Mouse (Mus musculus): ENCODE data around the gene Wipf2. TPM values are rescaled to one million over a fixed set of nuclear protein-coding genes. Genes with fewer than 3 reads are reported as not detected.
A peak's percentile ranks its signal among the peaks of the same experiment; 100 is the strongest.
"Not testable (repeated sequence)": the region's sequence is repeated elsewhere in the genome, so short reads cannot be mapped to it uniquely, and the experiment has no call there.

The Wipf2 gene
- polyA plus RNA-seq, 1 experiment: 14.0 TPM

DNA sequence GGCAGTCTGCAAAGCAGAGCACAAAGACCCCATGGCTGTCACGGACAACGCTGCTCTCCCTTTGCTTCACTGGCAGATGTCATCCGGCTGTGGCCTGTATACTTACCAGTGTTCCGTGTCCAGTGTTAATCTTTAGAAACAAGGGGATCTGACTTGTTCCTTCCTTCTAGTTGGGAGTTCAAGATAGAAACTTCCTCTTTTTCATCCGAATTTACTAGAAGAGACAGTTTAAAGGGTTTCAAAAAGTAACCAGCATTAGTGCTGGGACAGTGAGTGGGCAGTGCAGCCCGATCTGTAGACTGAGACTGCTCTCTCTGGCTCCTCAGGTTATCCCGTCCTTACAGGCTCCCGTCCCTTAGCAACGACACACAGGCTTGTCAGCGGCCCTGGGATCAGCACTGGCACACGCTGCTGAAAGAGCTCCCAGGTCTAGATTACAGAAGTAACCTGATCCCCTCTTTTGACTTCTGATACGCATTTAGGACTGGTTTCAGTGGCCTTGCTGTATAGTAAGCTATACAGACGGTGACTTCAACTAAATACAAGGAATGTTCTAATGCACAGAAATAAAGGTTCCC is 54.1 kb downstream of the Wipf2 start:
- H3K4me1 ChIP-seq (ENCODE audit: control insufficient read depth, insufficient read depth, low read length): peaks cover 2% of the 10 kb centered on the region; the same call in 1 of the 2 replicates
- WGBS: 76% methylated on average over 13 of the region's 13 CpGs
- no peak for TF ChIP-seq CTCF (IDR thresholded peaks at IDR 0.05; ENCODE audit: insufficient read depth, low read length)
- no peak for DNase-seq
- no peak overlapping the region for H3K4me3 ChIP-seq (replicated peaks; ENCODE audit: extremely low read depth, low read depth, low read length)

DNA sequence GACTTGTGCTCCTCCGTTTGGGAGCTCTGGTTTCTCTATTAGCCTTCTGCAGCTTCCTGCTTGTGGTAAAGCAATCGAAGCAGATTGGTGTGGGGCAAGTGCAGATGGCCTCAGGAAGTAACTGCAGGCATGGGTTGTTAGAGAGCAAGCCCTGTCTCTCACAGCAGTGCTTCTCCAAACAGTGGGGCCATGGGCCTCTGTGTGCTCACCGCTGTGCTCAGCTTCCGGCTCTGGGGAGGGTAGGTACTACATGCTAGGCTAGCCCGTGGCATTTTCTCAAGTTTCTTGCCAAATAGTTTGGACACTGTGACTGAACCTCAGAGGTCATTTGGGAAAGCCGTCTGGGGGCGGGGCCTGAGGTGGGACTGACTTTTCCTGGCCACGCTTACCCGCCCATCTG is 54.8 kb downstream of the Wipf2 start:
- no peak overlapping the region for H3K4me3 ChIP-seq (replicated peaks; ENCODE audit: extremely low read depth, low read depth, low read length)
- TF ChIP-seq POLR2A (IDR thresholded peaks at IDR 0.05; ENCODE audit: borderline replicate concordance, extremely low read depth, low read depth, low read length) (no peak), CTCF (IDR thresholded peaks at IDR 0.05; ENCODE audit: insufficient read depth, low read length) (no peak)
- DNase-seq: no peak
- peaks cover 8% of the 10 kb centered on the region; the same call in 1 of the 2 replicates for H3K4me1 ChIP-seq (ENCODE audit: control insufficient read depth, insufficient read depth, low read length)
- 44% methylated on average over 9 of the region's 9 CpGs for WGBS

DNA sequence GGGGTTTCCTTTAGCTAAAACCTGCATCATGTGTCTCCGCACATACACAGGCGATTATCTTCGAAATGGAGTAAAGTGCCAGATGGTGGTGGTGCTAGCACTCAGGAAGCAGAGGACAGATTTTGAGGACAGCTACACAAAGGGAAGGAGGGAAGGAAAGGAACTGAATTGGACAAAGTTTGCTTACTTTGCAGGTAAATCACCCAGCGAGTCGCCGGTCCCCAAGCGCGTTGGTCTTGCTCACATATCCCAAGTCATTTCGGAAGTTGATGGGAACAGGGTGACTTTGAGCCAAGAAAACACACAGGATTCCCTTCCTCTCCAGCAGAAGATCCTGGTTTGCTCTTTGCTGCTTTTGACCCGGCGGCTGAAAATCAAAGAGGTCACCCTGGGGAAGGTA is 55.6 kb downstream of the Wipf2 start:
- 91% methylated on average over 11 of the region's 11 CpGs for WGBS
- no peak for TF ChIP-seq POLR2A (IDR thresholded peaks at IDR 0.05; ENCODE audit: borderline replicate concordance, extremely low read depth, low read depth, low read length)
- no peak for TF ChIP-seq CTCF (IDR thresholded peaks at IDR 0.05; ENCODE audit: insufficient read depth, low read length)
- peaks cover 11% of the 10 kb centered on the region; the same call in 1 of the 2 replicates for H3K4me1 ChIP-seq (ENCODE audit: control insufficient read depth, insufficient read depth, low read length)
- DNase-seq: no peak
- H3K4me3 ChIP-seq (replicated peaks; ENCODE audit: extremely low read depth, low read depth, low read length): no peak overlapping the region

DNA sequence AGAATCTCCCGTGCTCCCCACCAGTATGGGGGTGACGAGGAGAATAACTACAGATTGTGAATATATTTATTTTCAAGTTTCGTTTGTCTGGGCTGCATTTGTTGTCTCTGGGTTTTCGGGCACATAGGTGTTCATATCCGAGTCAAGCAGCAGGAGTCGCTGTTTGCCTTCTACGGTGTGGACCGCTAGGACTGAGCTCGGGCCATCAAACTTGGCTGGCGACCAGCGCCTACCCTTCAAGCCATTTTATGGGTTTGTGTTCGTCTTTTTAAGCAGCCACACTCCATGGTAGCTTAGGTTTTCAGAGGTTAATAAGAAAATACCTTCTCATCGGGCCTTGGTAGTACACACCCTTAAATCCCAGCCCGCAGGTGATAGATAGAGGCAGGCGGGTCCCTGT is 58.4 kb downstream of the Wipf2 start:
- not testable (repeated sequence) for DNase-seq; H3K4me3 ChIP-seq (replicated peaks; ENCODE audit: extremely low read depth, low read depth, low read length)
- peak; percentile 64 for TF ChIP-seq CTCF (IDR thresholded peaks at IDR 0.05; ENCODE audit: insufficient read depth, low read length)
- WGBS: 40% methylated on average over 15 of the region's 15 CpGs
- peaks cover 27% of the 10 kb centered on the region for H3K4me1 ChIP-seq (ENCODE audit: control insufficient read depth, insufficient read depth, low read length)

DNA sequence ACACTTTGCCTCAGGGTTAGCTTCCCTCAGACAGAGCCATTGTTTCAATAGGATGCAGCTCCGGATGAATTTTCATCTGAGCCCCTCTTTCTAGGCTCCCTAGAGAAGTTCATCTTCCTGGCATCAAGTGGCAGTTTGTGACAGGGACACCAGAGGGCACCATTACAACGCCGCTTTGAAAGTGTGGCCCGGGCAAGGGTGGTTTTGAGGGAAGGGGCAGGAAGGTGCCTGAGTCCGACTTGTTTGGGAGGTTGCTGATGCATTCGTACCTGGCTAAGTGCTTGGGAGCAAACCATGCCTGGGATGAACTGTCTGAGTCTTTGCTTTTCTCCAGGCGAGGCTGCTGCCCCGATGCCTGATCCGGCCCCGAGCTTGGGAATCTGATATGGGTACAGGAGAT is 58.9 kb downstream of the Wipf2 start:
- WGBS: 37% methylated on average over 10 of the region's 10 CpGs
- peaks cover 27% of the 10 kb centered on the region for H3K4me1 ChIP-seq (ENCODE audit: control insufficient read depth, insufficient read depth, low read length)
- peak; percentile 70 for TF ChIP-seq CTCF (IDR thresholded peaks at IDR 0.05; ENCODE audit: insufficient read depth, low read length)
- not testable (repeated sequence) for DNase-seq; H3K4me3 ChIP-seq (replicated peaks; ENCODE audit: extremely low read depth, low read depth, low read length)

DNA sequence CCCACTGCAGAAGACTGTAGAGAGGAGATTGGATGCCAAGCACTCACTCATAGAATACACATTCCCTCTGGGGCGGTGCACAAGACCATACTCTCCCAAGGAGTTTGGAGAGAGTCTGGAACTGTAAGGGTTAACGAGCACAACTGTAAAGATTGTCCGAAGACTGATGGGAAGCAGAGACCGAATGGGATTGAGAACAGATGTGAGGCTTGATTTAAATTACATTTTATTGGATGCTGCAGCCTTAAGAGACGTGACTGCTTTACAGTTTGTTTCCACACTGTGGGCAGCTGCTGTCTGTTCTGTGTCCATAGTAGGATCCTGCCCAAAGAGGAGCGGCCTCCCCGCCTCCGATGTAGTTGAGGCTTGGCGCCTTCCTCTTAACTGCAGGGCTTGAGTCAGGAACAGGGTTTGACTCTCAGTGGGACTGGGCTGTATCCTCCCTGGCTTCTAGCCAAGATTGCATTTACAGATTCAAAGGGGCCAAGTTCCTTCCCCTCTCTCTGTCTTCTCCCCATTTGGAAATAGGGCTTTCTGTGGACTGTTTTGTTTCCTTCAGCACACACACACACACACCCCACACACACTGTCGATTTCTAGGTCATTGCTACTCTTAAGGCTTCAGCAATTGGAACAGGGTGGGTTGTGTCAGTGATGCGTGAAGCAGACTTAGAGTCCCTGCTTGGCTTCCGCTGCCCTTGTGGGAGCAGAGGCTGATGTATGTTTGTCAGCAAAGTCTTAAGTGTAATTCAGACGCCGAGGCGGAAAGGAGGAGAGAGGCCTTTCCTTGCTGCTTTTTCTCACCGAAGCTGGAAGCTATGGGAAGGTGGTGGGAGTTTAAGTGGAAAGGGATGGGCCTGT is 59.6 kb downstream of the Wipf2 start:
- WGBS: 45% methylated on average over 16 of the region's 16 CpGs
- peaks cover 31% of the 10 kb centered on the region for H3K4me1 ChIP-seq (ENCODE audit: control insufficient read depth, insufficient read depth, low read length)
- peak; percentile 7 for DNase-seq
- H3K4me3 ChIP-seq (replicated peaks; ENCODE audit: extremely low read depth, low read depth, low read length): not testable (repeated sequence)

DNA sequence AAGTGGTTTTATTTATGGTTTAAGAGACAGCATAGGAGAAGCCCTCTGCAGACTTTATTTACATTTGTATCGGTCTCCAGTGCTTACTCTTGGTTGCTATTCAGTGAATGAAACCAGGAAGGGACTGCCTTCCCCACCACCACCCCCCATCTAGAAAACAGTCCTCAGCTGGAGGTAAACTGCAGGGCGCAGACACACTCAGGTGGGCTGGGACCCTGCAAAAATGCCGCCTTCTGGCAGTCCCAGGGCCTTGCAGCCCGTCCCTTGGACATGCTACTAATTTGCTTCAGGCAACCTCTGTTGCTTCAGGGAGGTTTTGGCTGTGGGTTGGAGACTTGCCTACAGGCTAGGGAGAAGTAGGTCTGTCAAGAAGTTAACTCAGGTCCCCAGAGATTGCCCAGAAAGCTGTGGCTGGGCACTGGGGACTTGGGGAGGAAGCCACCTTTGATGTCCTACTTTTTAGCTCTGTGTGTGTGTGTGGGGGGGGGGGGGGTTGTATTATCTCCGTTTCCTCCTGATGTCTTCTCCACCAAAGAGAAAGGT is 61.3 kb downstream of the Wipf2 start:
- H3K4me1 ChIP-seq (ENCODE audit: control insufficient read depth, insufficient read depth, low read length): peaks cover 36% of the 10 kb centered on the region
- no peak overlapping the region for H3K4me3 ChIP-seq (replicated peaks; ENCODE audit: extremely low read depth, low read depth, low read length)
- TF ChIP-seq CTCF (IDR thresholded peaks at IDR 0.05; ENCODE audit: insufficient read depth, low read length) (no peak), POLR2A (IDR thresholded peaks at IDR 0.05; ENCODE audit: borderline replicate concordance, extremely low read depth, low read depth, low read length) (no peak)
- WGBS: 53% methylated on average over 5 of the region's 5 CpGs
- DNase-seq: peak; percentile 8

DNA sequence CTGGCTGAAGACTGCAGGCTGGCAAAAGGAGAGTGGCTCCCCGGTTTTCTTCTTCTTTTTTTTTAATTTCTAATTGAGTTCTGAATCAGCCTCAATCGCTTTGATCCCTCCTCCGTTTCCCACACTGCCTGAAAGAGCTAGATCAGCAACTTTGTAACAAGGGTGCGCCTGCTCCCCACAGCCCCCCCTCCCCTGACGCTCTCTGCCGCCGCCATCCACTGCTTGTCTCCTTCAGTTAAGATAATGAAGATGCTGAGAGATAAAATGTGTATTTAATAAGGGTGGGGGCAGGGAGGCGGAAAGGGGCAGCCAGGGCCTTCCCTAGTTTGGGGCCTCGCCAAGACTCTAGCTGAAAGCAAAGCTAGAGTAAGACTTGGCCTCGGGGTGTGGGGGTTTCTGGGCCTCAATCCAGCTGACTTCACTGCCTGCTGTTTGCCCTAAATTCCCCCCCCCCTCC is 61.9 kb downstream of the Wipf2 start:
- Histone ChIP-seq H3K4me1 (ENCODE audit: control insufficient read depth, insufficient read depth, low read length) (peaks cover 40% of the 10 kb centered on the region), H3K4me3 (replicated peaks; ENCODE audit: extremely low read depth, low read depth, low read length) (no peak overlapping the region)
- no peak for DNase-seq
- WGBS: 15% methylated on average over 10 of the region's 10 CpGs
- TF ChIP-seq POLR2A (IDR thresholded peaks at IDR 0.05; ENCODE audit: borderline replicate concordance, extremely low read depth, low read depth, low read length): no peak
- TF ChIP-seq CTCF (IDR thresholded peaks at IDR 0.05; ENCODE audit: insufficient read depth, low read length): no peak

DNA sequence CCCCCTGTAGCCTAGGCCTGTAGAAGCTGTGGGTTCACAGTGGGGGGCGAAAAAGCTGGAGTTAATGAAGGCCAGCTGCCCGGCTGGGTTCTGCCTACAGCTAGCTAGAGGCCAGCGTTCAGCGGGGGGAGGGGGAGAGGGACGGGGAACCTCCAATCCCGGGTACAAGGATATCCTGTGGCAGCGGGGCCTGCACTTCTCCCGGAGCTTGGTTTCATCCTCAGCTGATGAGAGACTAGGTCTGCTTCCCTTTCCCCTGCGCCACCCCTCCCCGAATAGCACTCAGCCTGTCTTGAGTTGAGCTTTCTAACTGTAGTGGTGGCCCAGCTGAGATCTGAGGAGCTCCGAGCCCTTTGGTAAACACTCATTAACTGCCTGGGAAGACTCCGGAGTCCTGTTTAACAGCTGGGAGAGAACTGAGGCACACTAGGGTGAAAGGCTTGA is 62.5 kb downstream of the Wipf2 start:
- 0 out of 2 replicates have a peak, but pooled peaks have one; percentile 12 for TF ChIP-seq POLR2A (IDR thresholded peaks at IDR 0.05; ENCODE audit: borderline replicate concordance, extremely low read depth, low read depth, low read length)
- TF ChIP-seq CTCF (IDR thresholded peaks at IDR 0.05; ENCODE audit: insufficient read depth, low read length): no peak
- 14% methylated on average over 12 of the region's 12 CpGs for WGBS
- DNase-seq: no peak
- no peak overlapping the region for H3K4me3 ChIP-seq (replicated peaks; ENCODE audit: extremely low read depth, low read depth, low read length)
- peaks cover 45% of the 10 kb centered on the region for H3K4me1 ChIP-seq (ENCODE audit: control insufficient read depth, insufficient read depth, low read length)

DNA sequence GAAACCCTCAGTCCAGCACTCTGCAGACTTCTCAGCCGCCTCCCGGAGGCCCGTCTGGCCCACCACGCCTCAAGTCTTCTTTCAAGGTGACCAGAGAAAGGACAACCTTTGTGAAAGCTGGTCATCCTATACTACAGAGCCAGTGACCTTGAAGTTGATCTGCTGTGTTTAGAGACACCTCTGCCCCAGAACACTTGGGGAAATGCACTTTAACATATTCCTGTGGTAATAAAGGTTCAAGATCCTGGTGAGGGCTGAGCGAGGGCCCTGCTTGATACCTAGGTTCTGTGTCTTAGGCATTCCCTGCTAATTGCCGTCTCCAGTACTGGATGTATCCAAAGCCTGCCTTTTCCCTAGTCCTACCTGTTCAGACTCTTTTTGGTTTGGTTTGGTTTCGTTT is 63.1 kb downstream of the Wipf2 start:
- TF ChIP-seq CTCF (IDR thresholded peaks at IDR 0.05; ENCODE audit: insufficient read depth, low read length) (no peak), POLR2A (IDR thresholded peaks at IDR 0.05; ENCODE audit: borderline replicate concordance, extremely low read depth, low read depth, low read length) (no peak)
- Histone ChIP-seq H3K4me1 (ENCODE audit: control insufficient read depth, insufficient read depth, low read length) (peaks cover 52% of the 10 kb centered on the region), H3K4me3 (replicated peaks; ENCODE audit: extremely low read depth, low read depth, low read length) (no peak overlapping the region)
- DNase-seq: no peak
- 84% methylated on average over 7 of the region's 7 CpGs for WGBS
